Mouse (Mus musculus): ENCODE measurements around the gene Card11. TPM values are rescaled to one million over a fixed set of nuclear protein-coding genes. Genes with fewer than 3 reads are reported as not detected.
A peak's percentile ranks its signal among the peaks of the same experiment; 100 is the strongest.

Card11 gene
- 0.25 TPM in 1 of 2 replicates, not detected in the other for polyA plus RNA-seq (2014; fragmentation: Nextera tagmentation; extraction: Ambion mirVana)

DNA sequence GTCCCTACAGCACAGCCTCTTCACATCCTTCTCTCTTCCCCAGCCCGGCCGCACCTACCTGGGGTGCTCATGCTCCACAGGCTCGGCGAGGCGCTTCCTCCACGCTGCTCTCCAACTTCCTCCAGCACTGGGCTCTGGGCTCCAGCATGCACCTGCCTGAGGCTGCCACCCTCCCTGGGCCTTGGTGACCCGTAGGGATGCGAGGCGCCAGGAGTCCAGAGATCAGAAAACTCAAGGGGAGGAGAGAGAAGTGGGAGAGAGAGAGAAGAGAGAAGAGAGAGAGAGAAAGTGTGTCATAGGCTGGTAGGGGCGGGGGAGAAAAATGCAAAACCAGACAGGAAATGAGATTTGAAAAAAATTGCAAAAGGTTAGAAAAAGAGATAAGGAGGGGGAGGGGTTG is at the start of gene Card11:
Gene Card11, minus strand, starts transcription at position 234 of the 400 bp plus-strand sequence.
- Histone ChIP-seq H3K4me3 (ENCODE audit: low read depth, low read length) (no peak within 1 kb of the TSS), H3K4me1 (ENCODE audit: control insufficient read depth, insufficient read depth, low read length) (no peaks in the 10 kb centered on the region), H3K36me3 (replicated peaks; ENCODE audit: control insufficient read depth, insufficient read depth, low read depth, low read length) (no peaks in the 10 kb centered on the region), H3K9ac (replicated peaks; ENCODE audit: low read length) (no peak within 1 kb of the TSS), H3K4me2 (ENCODE audit: low read depth, low read length) (no peak within 1 kb of the TSS), H3K27ac (replicated peaks; ENCODE audit: low read depth, low read length) (no peak within 1 kb of the TSS), H3K27me3 (ENCODE audit: control insufficient read depth, insufficient read depth, low read length) (no peaks in the 10 kb centered on the region), H3K9me3 (replicated peaks; ENCODE audit: control insufficient read depth, low read length) (no peaks in the 10 kb centered on the region)
- 65% methylated on average over 10 of the region's 10 CpGs for WGBS
- no peak for DNase-seq (ENCODE audit: low spot score)
- no peak for ATAC-seq (replicated peaks; ENCODE audit: insufficient number of reproducible peaks, low FRiP score, low TSS enrichment, low read depth)

- Histone ChIP-seq H3K4me1 (ENCODE audit: control insufficient read depth, insufficient read depth, low read length) (no peaks in the 10 kb centered on the region), H3K27me3 (ENCODE audit: control insufficient read depth, insufficient read depth, low read length) (no peaks in the 10 kb centered on the region), H3K4me3 (ENCODE audit: low read depth, low read length) (no peak overlapping the region), H3K36me3 (replicated peaks; ENCODE audit: control insufficient read depth, insufficient read depth, low read depth, low read length) (no peaks in the 10 kb centered on the region), H3K27ac (replicated peaks; ENCODE audit: low read depth, low read length) (no peak overlapping the region), H3K4me2 (ENCODE audit: low read depth, low read length) (no peak overlapping the region), H3K9me3 (replicated peaks; ENCODE audit: control insufficient read depth, low read length) (no peaks in the 10 kb centered on the region), H3K9ac (replicated peaks; ENCODE audit: low read length) (no peak overlapping the region)
- ATAC-seq (replicated peaks; ENCODE audit: insufficient number of reproducible peaks, low FRiP score, low TSS enrichment, low read depth) (no peak), DNase-seq (ENCODE audit: low spot score) (no peak)
- WGBS = 79% methylated on average over 13 of the region's 13 CpGs
These were observed 47.4 kb upstream of the Card11 start for GRCm38 (mm10) chr5:141047651-141048218.

DNA sequence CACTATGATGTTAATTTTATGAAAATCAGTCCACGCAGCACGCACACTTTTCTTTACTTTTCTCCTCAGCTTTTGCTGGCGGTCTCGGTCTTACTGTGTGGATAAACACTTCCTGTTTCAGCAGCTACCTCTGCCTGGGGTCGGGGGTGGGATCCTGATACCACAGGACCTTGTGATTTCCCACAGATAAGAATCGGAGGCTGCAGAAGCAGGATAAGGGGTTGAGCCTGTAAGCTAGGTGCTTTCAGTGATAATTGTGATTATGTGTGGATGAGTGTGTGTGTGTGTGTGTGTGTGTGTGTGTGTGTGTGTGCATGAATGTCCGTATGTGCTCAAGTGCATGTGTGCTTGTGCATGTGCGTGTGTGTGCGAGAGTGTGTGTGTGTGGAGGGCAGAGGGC is 44.6 kb upstream of the Card11 start:
- ATAC-seq (replicated peaks; ENCODE audit: insufficient number of reproducible peaks, low FRiP score, low TSS enrichment, low read depth) (no peak), DNase-seq (ENCODE audit: low spot score) (no peak)
- WGBS = 78% methylated on average over 9 of the region's 9 CpGs
- Histone ChIP-seq H3K9me3 (replicated peaks; ENCODE audit: control insufficient read depth, low read length) (no peaks in the 10 kb centered on the region), H3K36me3 (replicated peaks; ENCODE audit: control insufficient read depth, insufficient read depth, low read depth, low read length) (no peaks in the 10 kb centered on the region), H3K4me2 (ENCODE audit: low read depth, low read length) (no peak overlapping the region), H3K27me3 (ENCODE audit: control insufficient read depth, insufficient read depth, low read length) (no peaks in the 10 kb centered on the region), H3K4me3 (ENCODE audit: low read depth, low read length) (no peak overlapping the region), H3K27ac (replicated peaks; ENCODE audit: low read depth, low read length) (no peak overlapping the region), H3K4me1 (ENCODE audit: control insufficient read depth, insufficient read depth, low read length) (no peaks in the 10 kb centered on the region), H3K9ac (replicated peaks; ENCODE audit: low read length) (no peak overlapping the region)

DNA sequence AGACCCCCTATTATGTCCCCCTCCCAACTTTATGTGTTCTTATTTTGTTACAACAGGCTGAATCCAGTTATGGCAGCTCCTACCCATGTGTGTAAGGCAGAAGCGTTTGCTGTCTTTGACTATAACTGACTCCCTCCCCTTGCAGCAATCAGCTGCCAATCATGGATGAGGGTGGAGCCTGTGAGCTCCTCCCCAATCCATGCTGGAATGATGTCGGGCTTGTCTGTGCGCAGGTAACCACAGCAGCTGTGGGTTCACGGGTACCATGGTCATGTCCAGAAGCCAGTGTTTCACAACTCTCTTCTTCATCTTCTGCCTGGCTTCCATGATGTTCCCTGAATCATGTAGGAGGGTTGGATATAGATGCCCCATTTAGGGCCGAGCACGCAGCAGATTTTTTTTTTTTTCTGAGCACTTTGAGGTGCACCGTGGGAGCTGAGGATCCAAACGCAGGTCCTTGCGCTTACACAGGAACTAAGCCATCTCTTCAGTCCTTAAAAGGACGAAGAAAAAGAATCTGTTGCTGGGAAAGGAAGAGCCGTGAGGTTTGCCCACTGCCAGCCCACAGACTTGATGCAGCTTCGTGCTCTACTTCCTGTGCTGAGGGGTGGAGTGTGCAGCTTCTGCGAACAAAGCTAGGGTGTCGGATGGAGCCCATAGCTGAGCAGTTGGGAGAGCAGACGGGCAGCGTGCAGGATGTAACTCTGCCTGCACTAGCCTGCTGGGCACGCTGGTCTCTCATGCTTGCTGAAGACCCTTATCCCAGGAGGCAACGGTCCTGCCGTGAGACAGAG is 43.5 kb upstream of the Card11 start:
- no peak overlapping the region for H3K27ac ChIP-seq (replicated peaks; ENCODE audit: low read depth, low read length)
- no peak for ATAC-seq (replicated peaks; ENCODE audit: insufficient number of reproducible peaks, low FRiP score, low TSS enrichment, low read depth)
- 49% methylated on average over 19 of the region's 19 CpGs for WGBS

GRCm38 (mm10) chr5:141042406-141042805 is 42.0 kb upstream of the Card11 start:
- Histone ChIP-seq H3K36me3 (replicated peaks; ENCODE audit: control insufficient read depth, insufficient read depth, low read depth, low read length) (no peaks in the 10 kb centered on the region), H3K27me3 (ENCODE audit: control insufficient read depth, insufficient read depth, low read length) (no peaks in the 10 kb centered on the region), H3K4me2 (ENCODE audit: low read depth, low read length) (no peak overlapping the region), H3K9ac (replicated peaks; ENCODE audit: low read length) (no peak overlapping the region), H3K27ac (replicated peaks; ENCODE audit: low read depth, low read length) (no peak overlapping the region), H3K4me1 (ENCODE audit: control insufficient read depth, insufficient read depth, low read length) (no peaks in the 10 kb centered on the region), H3K4me3 (ENCODE audit: low read depth, low read length) (no peak overlapping the region), H3K9me3 (replicated peaks; ENCODE audit: control insufficient read depth, low read length) (no peaks in the 10 kb centered on the region)
- DNase-seq (ENCODE audit: low spot score) (no peak), ATAC-seq (replicated peaks; ENCODE audit: insufficient number of reproducible peaks, low FRiP score, low TSS enrichment, low read depth) (0 out of 2 replicates have a peak, but pooled peaks have one; percentile 64)
- 85% methylated on average over 4 of the region's 4 CpGs for WGBS

More for the DNA sequence above, 43.5 kb upstream of the Card11 start:
- H3K36me3 ChIP-seq (replicated peaks; ENCODE audit: control insufficient read depth, insufficient read depth, low read depth, low read length) = no peaks in the 10 kb centered on the region
- DNase-seq (ENCODE audit: low spot score) = no peak
- no peaks in the 10 kb centered on the region for H3K9me3 ChIP-seq (replicated peaks; ENCODE audit: control insufficient read depth, low read length)
- no peak overlapping the region for H3K4me2 ChIP-seq (ENCODE audit: low read depth, low read length)
- no peak overlapping the region; the same call in 1 of the 2 replicates for H3K9ac ChIP-seq (replicated peaks; ENCODE audit: low read length)
- no peaks in the 10 kb centered on the region for H3K27me3 ChIP-seq (ENCODE audit: control insufficient read depth, insufficient read depth, low read length)
- H3K4me1 ChIP-seq (ENCODE audit: control insufficient read depth, insufficient read depth, low read length) = no peaks in the 10 kb centered on the region
- no peak overlapping the region for H3K4me3 ChIP-seq (ENCODE audit: low read depth, low read length)

DNA sequence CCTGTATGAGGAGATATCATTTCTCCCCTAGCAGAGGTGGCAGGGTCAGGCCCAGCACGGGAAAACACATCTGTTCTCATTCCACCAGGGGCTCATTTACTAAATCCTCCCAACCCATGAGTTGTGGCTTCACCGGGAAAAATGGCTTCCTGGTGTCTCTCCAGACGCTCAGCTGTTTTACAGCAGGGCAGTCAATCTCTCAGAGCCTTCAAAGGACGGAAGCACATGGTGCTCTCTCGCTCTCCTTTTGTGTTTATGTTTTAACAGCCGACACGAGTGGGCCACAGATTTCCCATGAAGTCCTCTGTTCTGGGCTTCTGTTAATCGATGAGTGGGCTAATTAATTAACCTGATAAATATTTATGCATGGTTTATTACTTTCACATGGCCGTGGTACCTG is 40.5 kb upstream of the Card11 start:
- ATAC-seq (replicated peaks; ENCODE audit: insufficient number of reproducible peaks, low FRiP score, low TSS enrichment, low read depth) (no peak), DNase-seq (ENCODE audit: low spot score) (no peak)
- no peak overlapping the region for H3K4me3 ChIP-seq (ENCODE audit: low read depth, low read length)
- WGBS = 52% methylated on average over 9 of the region's 9 CpGs
- no peak overlapping the region for H3K27ac ChIP-seq (replicated peaks; ENCODE audit: low read depth, low read length)
- H3K4me1 ChIP-seq (ENCODE audit: control insufficient read depth, insufficient read depth, low read length) = no peaks in the 10 kb centered on the region
- H3K27me3 ChIP-seq (ENCODE audit: control insufficient read depth, insufficient read depth, low read length) = no peaks in the 10 kb centered on the region
- no peak overlapping the region for H3K9ac ChIP-seq (replicated peaks; ENCODE audit: low read length)
- no peaks in the 10 kb centered on the region for H3K9me3 ChIP-seq (replicated peaks; ENCODE audit: control insufficient read depth, low read length)
- no peak overlapping the region for H3K4me2 ChIP-seq (ENCODE audit: low read depth, low read length)
- no peaks in the 10 kb centered on the region for H3K36me3 ChIP-seq (replicated peaks; ENCODE audit: control insufficient read depth, insufficient read depth, low read depth, low read length)

GRCm38 (mm10) chr5:141038342-141038741 is 38.0 kb upstream of the Card11 start:
- 55% methylated on average over 1 of the region's 1 CpGs for WGBS
- Histone ChIP-seq H3K9ac (replicated peaks; ENCODE audit: low read length) (no peak overlapping the region), H3K36me3 (replicated peaks; ENCODE audit: control insufficient read depth, insufficient read depth, low read depth, low read length) (no peaks in the 10 kb centered on the region), H3K4me1 (ENCODE audit: control insufficient read depth, insufficient read depth, low read length) (no peaks in the 10 kb centered on the region), H3K9me3 (replicated peaks; ENCODE audit: control insufficient read depth, low read length) (no peaks in the 10 kb centered on the region), H3K4me3 (ENCODE audit: low read depth, low read length) (no peak overlapping the region), H3K27me3 (ENCODE audit: control insufficient read depth, insufficient read depth, low read length) (no peaks in the 10 kb centered on the region), H3K4me2 (ENCODE audit: low read depth, low read length) (no peak overlapping the region), H3K27ac (replicated peaks; ENCODE audit: low read depth, low read length) (no peak overlapping the region)
- no peak for DNase-seq (ENCODE audit: low spot score)
- no peak for ATAC-seq (replicated peaks; ENCODE audit: insufficient number of reproducible peaks, low FRiP score, low TSS enrichment, low read depth)

GRCm38 (mm10) chr5:141035346-141035745 is 35.0 kb upstream of the Card11 start:
- no peak for DNase-seq (ENCODE audit: low spot score)
- H3K36me3 ChIP-seq (replicated peaks; ENCODE audit: control insufficient read depth, insufficient read depth, low read depth, low read length) = no peaks in the 10 kb centered on the region
- no peak overlapping the region for H3K4me3 ChIP-seq (ENCODE audit: low read depth, low read length)
- no peak overlapping the region for H3K4me2 ChIP-seq (ENCODE audit: low read depth, low read length)
- ATAC-seq (replicated peaks; ENCODE audit: insufficient number of reproducible peaks, low FRiP score, low TSS enrichment, low read depth) = no peak
- H3K9me3 ChIP-seq (replicated peaks; ENCODE audit: control insufficient read depth, low read length) = no peaks in the 10 kb centered on the region
- no peaks in the 10 kb centered on the region for H3K27me3 ChIP-seq (ENCODE audit: control insufficient read depth, insufficient read depth, low read length)
- no peaks in the 10 kb centered on the region for H3K4me1 ChIP-seq (ENCODE audit: control insufficient read depth, insufficient read depth, low read length)
- H3K9ac ChIP-seq (replicated peaks; ENCODE audit: low read length) = no peak overlapping the region
- WGBS = 96% methylated on average over 6 of the region's 6 CpGs
- no peak overlapping the region for H3K27ac ChIP-seq (replicated peaks; ENCODE audit: low read depth, low read length)
